Mouse (Mus musculus) liver, embryonic 14.5 days (tissue): ENCODE results near the gene Gm14214.

Experiments used
- CTCF ChIP-seq: IDR thresholded peaks from 2 replicates; pipeline ENCODE4 v1.5.1; 2016; ENCODE audit warnings: antibody characterized with exemption, low read depth, control low read depth
- EP300 ChIP-seq: IDR thresholded peaks from 2 replicates; pipeline ENCODE4 v1.6.1; 2016; ENCODE audit warnings: antibody characterized with exemption, low read depth

DNA sequence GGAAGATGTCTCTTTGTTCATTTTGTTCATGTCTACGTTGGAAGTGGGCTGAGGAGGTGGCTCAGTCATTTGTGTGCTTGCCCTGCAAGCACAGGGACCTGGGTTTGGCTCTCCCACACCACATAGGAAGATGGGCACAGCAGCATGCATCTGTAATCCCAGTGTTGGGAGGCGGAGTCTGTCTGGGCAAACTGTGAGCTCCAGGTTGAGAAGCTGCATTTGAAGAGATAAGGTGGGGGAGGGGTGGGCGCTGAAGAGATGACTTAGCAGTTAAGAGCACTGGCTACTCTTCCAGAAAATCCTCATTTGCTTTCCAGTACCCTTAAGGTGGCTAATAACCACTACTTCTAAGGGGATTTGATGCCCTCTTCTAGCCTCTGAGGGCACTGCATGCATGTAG, 16.4 kb upstream of the Gm14214 start:
- TF ChIP-seq CTCF = no peak
- TF ChIP-seq EP300 = peak; percentile 89
